Mouse (Mus musculus): ENCODE results near the gene Nrbf2.

- TF ChIP-seq HCFC1 (IDR thresholded peaks at IDR 0.05; ENCODE audit: borderline replicate concordance, insufficient read depth, low read length) (no peak), ZC3H11A (IDR thresholded peaks at IDR 0.05; ENCODE audit: borderline replicate concordance, low read depth, low read length) (no peak), ZNF384 (IDR thresholded peaks at IDR 0.05; ENCODE audit: low read depth, low read length) (no peak), MAFK (IDR thresholded peaks at IDR 0.05; ENCODE audit: insufficient read depth, low read depth, low read length) (no peak), CHD2 (IDR thresholded peaks at IDR 0.05; ENCODE audit: low read depth, low read length) (no peak)
Measured at GRCm38 (mm10) chr10:67297175-67297855, 12.2 kb upstream of the Nrbf2 start.
